Mouse (Mus musculus) induced T-regulatory cell, adult 2 months (primary cell): ENCODE results near the gene Pex11b.
"Not testable (repeated sequence)": the region's sequence is repeated elsewhere in the genome, so short reads cannot be mapped to it uniquely, and the experiment has no call there.

Experiments
- DNase-seq: peaks from one replicate; pipeline ENCODE4 v3.0.0-alpha.2; 2012; ENCODE audit warnings: low read depth

The Pex11b gene

GRCm38 (mm10) chr3:96634928-96635879 is at the start of gene Pex11b, which contains the start of gene Gm42957:
Gene Pex11b (plus strand): TSS chr3:96635376.
Gene Gm42957 (plus strand): TSS chr3:96635474.
- peak; percentile 88 for DNase-seq

GRCm38 (mm10) chr3:96590657-96591056 is 44.5 kb upstream of the Pex11b start:
- DNase-seq: no peak

GRCm38 (mm10) chr3:96593374-96593773 is 41.8 kb upstream of the Pex11b start:
- peak; percentile 61 for DNase-seq

DNA sequence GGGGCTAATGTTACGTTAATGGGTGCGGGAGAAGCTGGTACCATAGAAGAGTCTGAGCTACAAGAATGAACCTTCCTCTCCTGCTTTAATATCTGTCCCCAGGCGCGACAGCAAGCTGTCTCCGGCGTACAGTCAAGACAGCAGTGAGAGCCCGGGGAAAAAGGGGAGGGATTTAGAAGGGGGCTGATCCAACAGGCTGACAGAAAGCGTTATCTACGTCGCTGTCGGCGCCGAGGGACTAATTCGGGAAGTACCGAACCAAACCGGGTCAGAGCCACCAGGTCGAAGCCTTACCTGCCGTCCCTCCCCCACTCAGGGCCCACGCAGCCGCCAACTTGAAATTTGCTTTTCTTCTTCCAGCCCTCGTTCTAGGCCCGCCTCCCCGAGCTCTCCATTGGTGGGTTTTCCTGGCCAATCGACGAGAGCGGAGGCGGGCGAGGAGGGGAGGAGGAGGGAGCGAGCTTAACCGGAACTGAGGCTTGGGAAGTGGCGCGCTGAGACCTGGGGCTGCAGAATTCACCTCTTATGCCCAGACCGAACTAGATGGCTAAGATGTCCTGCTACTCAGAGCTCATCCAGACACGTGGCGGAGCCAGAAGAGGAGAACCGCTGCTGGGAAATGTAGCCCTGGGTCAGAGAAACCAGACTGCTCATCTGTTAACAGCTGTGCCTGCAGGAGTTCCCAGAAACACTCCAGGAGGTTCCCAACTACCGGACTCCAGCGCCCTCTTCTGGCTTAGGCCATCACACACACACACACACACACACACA is 41.2 kb upstream of the Pex11b start, which contains the start of gene Polr3gl:
Gene Polr3gl (minus strand): TSS at position 392 of the 771 bp plus-strand sequence.
- peak; percentile 97 for DNase-seq

DNA sequence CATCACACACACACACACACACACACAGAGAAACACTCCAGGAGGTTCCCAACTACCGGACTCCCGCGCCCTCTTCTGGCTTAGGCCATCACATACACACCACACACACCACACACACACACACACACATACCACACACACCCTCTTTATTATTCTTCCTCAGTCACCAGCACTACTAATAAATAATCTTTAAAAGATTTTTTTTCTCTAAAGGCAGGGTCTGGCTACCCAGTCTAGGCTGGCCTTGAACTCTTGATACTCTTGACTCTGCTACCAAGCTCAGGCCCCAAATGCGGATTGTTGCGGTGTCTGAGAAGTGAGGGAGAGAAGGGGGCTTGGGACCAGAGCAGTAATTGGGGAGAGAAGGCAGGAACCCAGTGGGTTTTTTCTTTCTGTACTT is 40.3 kb upstream of the Pex11b start:
- DNase-seq: peak; percentile 34

DNA sequence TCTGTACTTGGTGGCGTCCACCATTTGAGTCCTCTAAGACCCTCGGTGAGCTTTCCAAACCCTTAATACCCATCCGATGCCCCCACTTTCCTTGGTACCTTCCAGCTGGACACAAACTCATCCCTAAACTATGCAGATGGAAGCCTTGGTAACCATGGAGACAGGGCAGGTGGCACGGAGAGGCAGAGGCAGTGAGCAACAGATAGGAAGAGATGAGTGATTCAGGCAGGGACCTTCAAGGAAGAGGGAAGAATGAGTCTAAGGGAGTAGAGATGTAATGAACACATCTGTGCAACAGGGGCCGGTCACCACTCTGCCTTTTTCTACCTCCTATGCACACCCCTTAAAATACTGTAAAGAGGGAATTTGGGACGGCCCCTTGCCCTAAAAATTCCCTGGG is 39.5 kb upstream of the Pex11b start:
- DNase-seq: peak; percentile 28

DNA sequence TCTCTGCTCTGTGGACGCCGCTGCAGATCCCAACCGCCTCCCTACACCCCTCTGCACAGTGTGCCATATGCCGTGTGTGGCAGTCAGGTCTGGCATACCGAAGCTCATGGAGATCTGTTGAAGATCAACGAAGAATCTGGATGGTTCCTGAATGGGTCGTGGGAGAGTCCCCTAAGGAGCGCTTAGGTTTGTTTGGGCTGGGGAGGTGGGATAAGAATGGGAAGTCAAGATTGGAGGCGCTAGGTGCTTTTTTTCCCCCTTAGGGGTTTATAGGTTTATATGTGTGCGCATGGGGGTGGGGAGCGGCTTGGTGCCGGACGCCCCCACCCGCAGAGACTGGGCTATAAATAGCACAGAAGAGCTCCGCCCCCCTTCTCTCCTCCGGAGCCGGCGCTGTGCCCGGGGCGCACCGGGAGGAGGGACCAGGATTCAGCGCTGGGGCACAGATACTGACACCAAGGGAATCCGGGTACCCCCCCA is 38.9 kb upstream of the Pex11b start, which contains the start of gene Ankrd34a:
Gene Ankrd34a (plus strand): TSS at position 409 of the 480 bp plus-strand sequence.
- peak; percentile 52 for DNase-seq

GRCm38 (mm10) chr3:96596855-96597254 is 38.3 kb upstream of the Pex11b start:
- DNase-seq: peak; percentile 38

GRCm38 (mm10) chr3:96597435-96597891 is 37.7 kb upstream of the Pex11b start:
- peak; percentile 49 for DNase-seq

- DNase-seq: peak; percentile 45
Observed at GRCm38 (mm10) chr3:96598156-96599068, 36.8 kb upstream of the Pex11b start.

DNA sequence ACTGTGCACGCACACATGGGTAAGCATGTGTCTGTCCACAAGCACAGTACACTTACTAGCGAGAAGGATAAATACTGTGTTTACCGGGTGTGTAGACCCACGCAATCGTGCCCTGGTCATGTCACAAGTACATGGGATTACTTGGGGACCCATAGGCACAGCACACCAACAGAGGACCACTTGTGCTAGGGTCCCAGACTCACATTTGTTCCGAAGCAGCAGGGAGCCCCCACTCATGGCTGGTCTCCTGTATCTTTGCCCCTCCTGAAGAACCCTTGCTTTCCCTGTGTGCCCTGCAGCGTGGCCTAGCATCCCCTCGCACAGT is 36.1 kb upstream of the Pex11b start:
- peak; percentile 23 for DNase-seq

DNA sequence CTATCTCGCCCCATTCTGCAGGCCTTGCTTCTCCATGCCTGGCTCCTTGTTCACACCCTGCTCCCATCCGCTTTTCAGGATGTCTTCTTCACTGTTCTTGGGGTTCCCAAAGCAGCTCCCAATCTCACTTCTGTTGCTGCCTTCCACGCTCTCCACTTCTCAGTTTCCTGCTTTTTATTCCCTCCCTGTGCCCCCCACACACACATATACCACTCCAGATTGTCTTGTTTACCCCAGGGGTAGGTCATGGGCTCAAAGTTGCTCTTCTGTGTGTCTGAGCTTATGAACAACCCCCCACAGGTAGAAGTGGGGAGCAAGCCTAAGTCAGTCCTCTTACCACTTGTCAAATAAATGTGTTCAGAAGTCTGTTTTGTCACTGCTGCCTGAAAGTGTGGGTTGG is 35.8 kb upstream of the Pex11b start:
- DNase-seq: peak; percentile 26

GRCm38 (mm10) chr3:96600639-96601250 is 34.4 kb upstream of the Pex11b start, which contains the start of gene Lix1l:
Gene Lix1l (plus strand): TSS chr3:96601149.
- peak; percentile 92 for DNase-seq

DNA sequence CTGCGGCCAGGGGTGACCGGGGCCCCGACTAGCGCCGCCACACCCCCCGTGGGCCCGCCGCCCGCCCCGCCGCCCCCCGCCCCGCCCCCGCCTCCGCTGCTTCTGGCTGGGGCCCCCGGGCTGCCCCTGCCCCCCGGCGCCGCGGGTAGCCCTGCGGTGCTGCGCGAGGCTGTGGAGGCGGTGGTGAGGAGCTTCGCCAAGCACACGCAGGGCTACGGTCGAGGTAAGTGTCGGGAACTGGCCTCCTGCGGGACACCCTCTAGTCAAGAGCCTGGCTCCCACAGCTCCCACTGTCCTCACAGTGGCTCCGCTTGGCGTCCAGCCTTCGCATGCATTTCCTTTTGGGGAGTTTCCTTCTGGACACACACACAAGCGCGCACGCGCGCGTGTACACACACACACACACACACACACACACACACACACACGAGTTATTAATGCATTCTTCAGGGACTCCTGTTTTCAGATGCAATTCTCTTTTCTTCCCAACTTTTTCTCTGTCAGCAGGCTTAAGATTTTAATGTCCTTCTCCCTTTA is 33.9 kb upstream of the Pex11b start:
- no peak for DNase-seq

- DNase-seq: no peak
Observed at GRCm38 (mm10) chr3:96601941-96602703, 33.1 kb upstream of the Pex11b start.

- DNase-seq: no peak
Observed at GRCm38 (mm10) chr3:96602704-96603084, 32.5 kb upstream of the Pex11b start.

GRCm38 (mm10) chr3:96603311-96603710 is 31.9 kb upstream of the Pex11b start:
- no peak for DNase-seq

- not testable (repeated sequence) for DNase-seq
Observed at GRCm38 (mm10) chr3:96606007-96606406, 29.2 kb upstream of the Pex11b start.

DNA sequence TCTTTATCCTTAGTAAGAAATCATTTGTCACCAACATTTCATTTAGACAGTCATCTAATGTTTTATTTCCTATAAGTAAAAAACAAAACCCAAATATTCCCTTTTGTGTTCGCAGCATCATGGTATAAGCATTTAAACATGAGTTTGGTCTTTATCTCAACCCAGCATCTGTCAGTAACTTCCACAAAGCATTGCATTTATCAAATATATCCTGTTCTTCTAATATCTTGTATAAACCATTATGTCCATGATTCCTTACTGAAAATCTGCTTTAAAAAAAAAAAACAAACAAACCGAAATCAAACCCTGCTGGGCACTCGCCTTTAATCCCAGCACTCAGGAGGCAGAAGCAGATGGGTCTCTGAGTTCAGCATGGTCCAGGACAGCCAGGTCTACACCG is 28.6 kb upstream of the Pex11b start:
- no peak for DNase-seq

- no peak for DNase-seq
Observed at GRCm38 (mm10) chr3:96617941-96618340, 17.2 kb upstream of the Pex11b start.
